Mouse (Mus musculus) right cerebral cortex, postnatal 10 days (tissue): Measurements from ENCODE around the gene Lcat.
"Not testable (repeated sequence)": the region's sequence is repeated elsewhere in the genome, so short reads cannot be mapped to it uniquely, and the experiment has no call there.

ENCODE experiments used
- DNase-seq, 2 experiments: peaks; one replicate each; pipeline ENCODE4 v3.0.0; 2021; ENCODE audit warnings: low spot score in 2 of 2

The Lcat gene

GRCm38 (mm10) chr8:105943321-105943739, at the start of gene Lcat:
Lcat (minus strand) TSS chr8:105943382.
- DNase-seq = peak; percentile 74 to 78

GRCm38 (mm10) chr8:105992499-105992898, 49.3 kb upstream of the Lcat start:
- no peak for DNase-seq

GRCm38 (mm10) chr8:105991546-105991945, 48.4 kb upstream of the Lcat start:
- no peak for DNase-seq

- peak; percentile 55 to 83 for DNase-seq
Measured at GRCm38 (mm10) chr8:105990856-105991387, 47.7 kb upstream of the Lcat start, which contains the start of gene Dus2. Dus2 (plus strand) TSS chr8:105991337.

GRCm38 (mm10) chr8:105988546-105988945, 45.4 kb upstream of the Lcat start:
- DNase-seq = no peak

GRCm38 (mm10) chr8:105983406-105983805, 40.2 kb upstream of the Lcat start:
- not testable (repeated sequence) for DNase-seq

GRCm38 (mm10) chr8:105981146-105981545, 38.0 kb upstream of the Lcat start:
- DNase-seq = no peak

GRCm38 (mm10) chr8:105979325-105979724, 36.1 kb upstream of the Lcat start, which contains the start of gene Dpep3:
Dpep3 (minus strand) TSS chr8:105979429.
- no peak for DNase-seq

- no peak for DNase-seq
Measured at GRCm38 (mm10) chr8:105975363-105975762, 32.2 kb upstream of the Lcat start.

- DNase-seq = no peak
Measured at GRCm38 (mm10) chr8:105971019-105971720, 28.0 kb upstream of the Lcat start.

- DNase-seq = no peak
Measured at GRCm38 (mm10) chr8:105969367-105969766, 26.2 kb upstream of the Lcat start.

GRCm38 (mm10) chr8:105966692-105967311, 23.6 kb upstream of the Lcat start:
- no peak for DNase-seq

- peak; percentile 59 to 77 for DNase-seq
Measured at GRCm38 (mm10) chr8:105965905-105966341, 22.7 kb upstream of the Lcat start, which contains the start of gene Slc12a4. Slc12a4 (minus strand) TSS chr8:105966097.

GRCm38 (mm10) chr8:105965266-105965904, 22.2 kb upstream of the Lcat start:
- peak in 1 of 2 experiments; percentile 45 for DNase-seq

- no peak for DNase-seq
Measured at GRCm38 (mm10) chr8:105964506-105965265, 21.5 kb upstream of the Lcat start.

- DNase-seq = no peak
Measured at GRCm38 (mm10) chr8:105961536-105961935, 18.4 kb upstream of the Lcat start.

- peak in 1 of 2 experiments; percentile 13 for DNase-seq
Measured at GRCm38 (mm10) chr8:105961101-105961500, 17.9 kb upstream of the Lcat start.

- peak in 1 of 2 experiments; percentile 43 for DNase-seq
Measured at GRCm38 (mm10) chr8:105959350-105959749, 16.2 kb upstream of the Lcat start.

- DNase-seq = peak in 1 of 2 experiments; percentile 16
Measured at GRCm38 (mm10) chr8:105957813-105958212, 14.6 kb upstream of the Lcat start.

- DNase-seq = no peak
Measured at GRCm38 (mm10) chr8:105956556-105956955, 13.4 kb upstream of the Lcat start.

- DNase-seq = peak; percentile 84 to 86
Measured at GRCm38 (mm10) chr8:105951057-105951659, 8.0 kb upstream of the Lcat start.
